Mouse (Mus musculus): ENCODE measurements around the gene Gm7030. TPM values are rescaled to one million over a fixed set of nuclear protein-coding genes. Genes with fewer than 3 reads are reported as not detected.
"Not testable (repeated sequence)": the region's sequence is repeated elsewhere in the genome, so short reads cannot be mapped to it uniquely, and the experiment has no call there.

Gene Gm7030
- total RNA-seq (2021): not detected
- long read RNA-seq, experiment 1: 0 reads
- long read RNA-seq, experiment 2: 0 reads

GRCm38 (mm10) chr17:36128968-36129817 lies at the start of gene Gm7030:
Gm7030 (minus strand) TSS chr17:36129425.
- DNase-seq (ENCODE audit: low spot score in 2 of 2): not testable (repeated sequence)

- DNase-seq (ENCODE audit: low spot score in 2 of 2): not testable (repeated sequence)
Observed at GRCm38 (mm10) chr17:36178938-36179337, 49.7 kb upstream of the Gm7030 start.

- not testable (repeated sequence) for DNase-seq (ENCODE audit: low spot score in 2 of 2)
Observed at GRCm38 (mm10) chr17:36176132-36176531, 46.9 kb upstream of the Gm7030 start.

GRCm38 (mm10) chr17:36170287-36170814 lies 41.1 kb upstream of the Gm7030 start:
- no peak for DNase-seq (ENCODE audit: low spot score in 2 of 2)

GRCm38 (mm10) chr17:36169753-36170152 lies 40.5 kb upstream of the Gm7030 start:
- no peak for DNase-seq (ENCODE audit: low spot score in 2 of 2)

- not testable (repeated sequence) for DNase-seq (ENCODE audit: low spot score in 2 of 2)
Observed at GRCm38 (mm10) chr17:36169094-36169493, 39.9 kb upstream of the Gm7030 start.

- no peak for DNase-seq (ENCODE audit: low spot score in 2 of 2)
Observed at GRCm38 (mm10) chr17:36168039-36168652, 38.9 kb upstream of the Gm7030 start, which contains the start of gene Gm8909. Gm8909 (minus strand) TSS chr17:36168537.

- no peak for DNase-seq (ENCODE audit: low spot score in 2 of 2)
Observed at GRCm38 (mm10) chr17:36167306-36168038, 38.2 kb upstream of the Gm7030 start.

GRCm38 (mm10) chr17:36166901-36167300 lies 37.7 kb upstream of the Gm7030 start:
- DNase-seq (ENCODE audit: low spot score in 2 of 2): not testable (repeated sequence)

GRCm38 (mm10) chr17:36161129-36162051 lies 32.2 kb upstream of the Gm7030 start:
- no peak for DNase-seq (ENCODE audit: low spot score in 2 of 2)

- not testable (repeated sequence) for DNase-seq (ENCODE audit: low spot score in 2 of 2)
Observed at GRCm38 (mm10) chr17:36158264-36158663, 29.0 kb upstream of the Gm7030 start.

- DNase-seq (ENCODE audit: low spot score in 2 of 2): not testable (repeated sequence)
Observed at GRCm38 (mm10) chr17:36157782-36158181, 28.6 kb upstream of the Gm7030 start.

- DNase-seq (ENCODE audit: low spot score in 2 of 2): no peak
Observed at GRCm38 (mm10) chr17:36154271-36155149, 25.3 kb upstream of the Gm7030 start.

GRCm38 (mm10) chr17:36151200-36151599 lies 22.0 kb upstream of the Gm7030 start:
- DNase-seq (ENCODE audit: low spot score in 2 of 2): not testable (repeated sequence)

GRCm38 (mm10) chr17:36148468-36148867 lies 19.2 kb upstream of the Gm7030 start:
- not testable (repeated sequence) for DNase-seq (ENCODE audit: low spot score in 2 of 2)

GRCm38 (mm10) chr17:36146937-36147336 lies 17.7 kb upstream of the Gm7030 start:
- not testable (repeated sequence) for DNase-seq (ENCODE audit: low spot score in 2 of 2)

GRCm38 (mm10) chr17:36145861-36146156 lies 16.6 kb upstream of the Gm7030 start:
- DNase-seq (ENCODE audit: low spot score in 2 of 2): not testable (repeated sequence)

GRCm38 (mm10) chr17:36145111-36145860 lies 16.1 kb upstream of the Gm7030 start:
- no peak for DNase-seq (ENCODE audit: low spot score in 2 of 2)
